Mouse (Mus musculus) adrenal gland, adult 2 months (tissue): Measurements from ENCODE around the gene Rasa3. TPM values are rescaled to one million over a fixed set of nuclear protein-coding genes. Genes with fewer than 3 reads are reported as not detected.

Source experiments
- DNase-seq: peaks from one replicate; pipeline ENCODE4 v3.0.0; 2021
- long read RNA-seq: library from polyadenylated mRNA; stranded (forward); transcript quantifications from one replicate; pipeline ENCODE4 v2.0.0, GENCODE M21; 2021
- polyA plus RNA-seq: library from polyadenylated mRNA; depleted of rRNA; stranded (reverse); fragments of >200 nt; gene quantifications from 2 replicates; pipeline ENCODE4 v1.2.3, GENCODE M21; 2012; rRNA removed
- total RNA-seq, 2 experiments: library from RNA; stranded (reverse); gene quantifications; 2 replicates each; pipeline ENCODE4 v1.2.3; 2021

The Rasa3 gene
- total RNA-seq (10 to 100 TPM; 27.4 to 35.9 TPM), polyA plus RNA-seq (25.8 and 38.6 TPM in 2 replicates)
- long read RNA-seq, full-length matches to known transcripts, result 18 of 23 reads
- long read RNA-seq, partial matches to known transcripts, result 3 of 23 reads
- long read RNA-seq, other reads (novel, unspliced or antisense), result 2 of 23 reads

- peak; percentile 98 for DNase-seq
Measured at GRCm38 (mm10) chr8:13677413-13677883, at the start of gene Rasa3. Rasa3 (minus strand) TSS chr8:13677603.

- DNase-seq, result peak; percentile 25
Measured at GRCm38 (mm10) chr8:13725722-13726121, 48.3 kb upstream of the Rasa3 start.

DNA sequence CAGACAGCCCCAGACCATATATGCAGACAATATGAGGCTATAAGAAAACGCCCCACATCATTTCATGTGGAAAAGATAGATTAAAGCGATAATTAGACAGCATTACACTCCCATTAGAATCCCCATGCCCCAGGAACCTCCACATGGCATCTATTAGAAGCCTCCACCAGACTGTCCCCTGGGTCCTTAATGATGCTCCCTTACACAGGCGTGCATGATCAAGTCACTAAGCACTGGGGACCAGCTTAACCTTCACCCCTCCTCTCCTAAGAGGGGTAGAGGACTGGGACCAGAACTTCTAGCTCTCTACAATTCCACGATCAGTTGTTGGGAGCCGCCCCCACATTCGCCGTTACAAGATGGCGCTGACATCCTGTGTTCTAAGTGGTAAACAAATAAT is 41.6 kb upstream of the Rasa3 start:
- no peak for DNase-seq

DNA sequence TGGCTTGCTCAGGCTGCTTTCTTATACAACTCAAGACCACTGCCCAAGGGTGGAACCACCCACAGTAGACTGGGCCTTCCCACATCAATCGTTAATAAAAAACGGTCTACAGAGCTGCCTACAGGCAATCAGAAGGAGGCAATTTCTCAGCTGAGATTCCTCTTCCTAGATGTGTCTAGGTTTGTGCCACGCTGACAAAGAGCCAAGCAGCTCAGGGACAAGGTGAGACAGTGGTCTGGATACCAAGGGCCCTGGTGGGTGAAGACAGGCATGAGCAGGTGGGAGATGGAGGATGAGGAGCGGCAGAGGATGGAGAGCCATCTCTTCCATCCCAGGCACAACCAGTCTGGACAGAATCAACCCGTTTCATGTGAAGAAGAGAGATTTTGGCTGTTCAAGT is 31.1 kb upstream of the Rasa3 start:
- no peak for DNase-seq

GRCm38 (mm10) chr8:13706918-13707317 is 29.5 kb upstream of the Rasa3 start:
- DNase-seq, result no peak

DNA sequence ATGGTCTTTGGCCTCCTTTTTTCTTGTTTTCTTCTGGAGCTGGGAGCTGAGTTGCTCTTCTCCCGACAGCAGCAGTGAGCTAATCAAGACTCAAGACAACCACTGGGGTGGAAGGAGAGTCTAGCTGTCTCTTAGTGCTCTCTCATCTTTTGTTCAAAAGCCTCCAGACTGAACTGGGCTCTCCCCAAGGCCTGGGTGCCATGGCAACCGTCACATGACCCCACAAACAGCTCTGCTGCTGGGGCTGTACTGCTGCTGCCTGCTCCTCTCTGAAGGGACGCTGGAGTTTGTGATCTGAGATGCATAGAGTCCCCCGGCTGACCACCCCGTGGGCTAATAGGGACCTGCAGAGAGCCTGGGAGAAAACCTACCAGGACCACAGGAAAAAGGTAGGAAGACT is 28.3 kb upstream of the Rasa3 start, which contains the start of gene Cfap97d2:
TSS of gene Cfap97d2 (plus strand) at position 222 of the 400 bp plus-strand sequence.
- peak; percentile 69 for DNase-seq

- no peak for DNase-seq
Measured at GRCm38 (mm10) chr8:13704301-13704700, 26.9 kb upstream of the Rasa3 start.

DNA sequence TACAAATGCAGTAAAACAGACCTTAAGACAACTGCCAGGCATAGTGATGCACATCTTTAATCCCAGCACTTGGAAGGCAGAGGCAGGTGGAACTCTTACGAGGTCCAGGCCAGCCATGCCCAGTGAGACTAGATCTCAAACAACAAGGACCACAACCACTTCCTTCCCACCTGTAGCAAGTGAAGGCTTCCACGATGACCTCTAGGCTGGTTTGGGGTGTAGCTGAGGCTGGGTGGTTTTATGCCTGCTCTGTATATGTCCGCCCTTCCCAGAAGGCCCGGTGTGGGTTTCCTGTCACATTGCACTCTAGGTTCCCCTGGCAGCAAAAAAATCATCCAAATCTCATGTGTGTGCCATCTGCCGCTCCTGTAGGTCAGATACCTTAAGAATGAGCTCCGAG is 26.4 kb upstream of the Rasa3 start:
- no peak for DNase-seq

- no peak for DNase-seq
Measured at GRCm38 (mm10) chr8:13702755-13703154, 25.4 kb upstream of the Rasa3 start.

DNA sequence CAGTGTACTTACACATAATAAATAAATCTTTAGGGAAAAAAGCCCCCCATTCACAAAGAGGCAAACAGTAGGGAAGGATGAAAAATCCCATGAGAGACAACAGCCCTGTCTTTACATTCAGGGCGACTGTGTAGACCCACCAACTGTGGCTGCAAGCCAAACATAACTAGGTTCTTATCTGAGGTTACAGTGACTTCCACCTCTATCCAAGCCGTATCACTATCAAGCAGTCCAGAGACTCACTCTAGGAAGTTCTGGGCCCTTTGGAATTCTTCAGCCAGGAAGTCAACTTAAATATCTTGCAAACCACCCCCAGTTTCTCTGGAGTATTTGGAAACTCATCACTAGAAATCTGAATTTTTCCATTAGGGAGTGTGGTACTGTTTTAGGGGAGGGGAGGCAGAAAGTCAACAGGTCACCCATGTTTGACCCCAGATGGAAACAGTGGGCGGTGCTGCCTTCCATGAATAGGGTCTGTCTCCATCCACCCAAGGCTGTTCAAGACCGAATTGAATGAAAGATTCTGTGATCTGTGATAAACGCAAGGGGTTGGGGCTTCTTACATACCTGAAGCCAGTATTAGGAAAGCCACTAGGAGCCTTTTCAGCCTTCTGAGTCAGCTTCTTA is 22.0 kb upstream of the Rasa3 start:
- no peak for DNase-seq

GRCm38 (mm10) chr8:13698281-13698680 is 20.9 kb upstream of the Rasa3 start:
- no peak for DNase-seq

GRCm38 (mm10) chr8:13697681-13698080 is 20.3 kb upstream of the Rasa3 start:
- no peak for DNase-seq

GRCm38 (mm10) chr8:13697196-13697595 is 19.8 kb upstream of the Rasa3 start:
- DNase-seq, result no peak

DNA sequence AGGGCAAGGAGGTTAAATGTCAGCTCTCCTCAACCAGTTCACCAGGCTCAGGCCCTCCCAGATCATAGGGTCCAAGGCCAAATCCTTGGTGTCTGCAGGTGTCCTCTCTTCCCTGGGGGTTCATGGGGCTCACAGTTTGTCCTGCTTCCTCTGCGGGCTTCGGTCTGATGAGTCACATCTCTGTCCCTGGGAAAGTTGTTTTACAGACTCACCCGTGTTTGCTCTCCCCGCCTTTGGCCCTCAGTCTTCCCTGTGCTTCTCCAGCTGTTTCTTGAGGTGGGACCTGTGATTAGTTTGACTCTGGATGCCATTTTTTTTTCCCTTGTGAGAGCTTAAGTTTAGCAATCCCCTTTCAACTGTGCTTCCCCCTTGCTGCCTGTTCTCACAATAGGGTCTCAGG is 18.8 kb upstream of the Rasa3 start:
- no peak for DNase-seq

GRCm38 (mm10) chr8:13695203-13695867 is 17.9 kb upstream of the Rasa3 start:
- DNase-seq, result no peak

GRCm38 (mm10) chr8:13694735-13695134 is 17.3 kb upstream of the Rasa3 start:
- DNase-seq, result no peak

- no peak for DNase-seq
Measured at GRCm38 (mm10) chr8:13692302-13693066, 15.1 kb upstream of the Rasa3 start.

DNA sequence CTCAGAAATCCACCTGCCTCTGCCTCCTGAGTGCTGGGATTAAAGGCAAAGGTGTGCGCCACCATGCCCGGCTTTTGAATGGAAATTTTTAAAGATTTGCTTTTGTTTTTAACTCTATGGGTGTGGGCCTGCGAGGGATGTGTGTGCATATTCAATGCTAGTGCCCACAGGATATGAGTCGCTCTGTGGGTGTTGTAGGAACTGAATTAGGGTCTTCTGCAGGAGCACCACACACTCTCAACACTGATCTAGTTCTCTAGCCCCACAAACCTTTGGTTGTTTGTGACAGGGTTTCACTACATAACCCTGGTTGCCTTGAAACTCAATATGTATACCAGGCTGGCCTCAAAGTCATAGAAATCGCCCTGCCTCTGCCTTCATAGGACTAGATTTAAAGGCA is 11.9 kb upstream of the Rasa3 start:
- no peak for DNase-seq

GRCm38 (mm10) chr8:13688461-13688860 is 11.1 kb upstream of the Rasa3 start:
- DNase-seq, result peak; percentile 68

GRCm38 (mm10) chr8:13687941-13688340 is 10.5 kb upstream of the Rasa3 start:
- DNase-seq, result no peak

GRCm38 (mm10) chr8:13687101-13687717 is 9.8 kb upstream of the Rasa3 start:
- no peak for DNase-seq

- no peak for DNase-seq
Measured at GRCm38 (mm10) chr8:13686426-13686825, 9.0 kb upstream of the Rasa3 start.
